Mouse (Mus musculus) A20 (cell line): ENCODE measurements at regions not wholly inside any gene's neighbourhood (a gene's known extent, or its start where the extent isn't known, plus 50 kb on each side); places are given as distances from the start of the nearest gene placed in this dataset.

Experiments used
- DNase-seq: peaks from one replicate; pipeline ENCODE4 v3.0.0-alpha.2; 2011; ENCODE audit warnings: low read depth, low spot score

DNA sequence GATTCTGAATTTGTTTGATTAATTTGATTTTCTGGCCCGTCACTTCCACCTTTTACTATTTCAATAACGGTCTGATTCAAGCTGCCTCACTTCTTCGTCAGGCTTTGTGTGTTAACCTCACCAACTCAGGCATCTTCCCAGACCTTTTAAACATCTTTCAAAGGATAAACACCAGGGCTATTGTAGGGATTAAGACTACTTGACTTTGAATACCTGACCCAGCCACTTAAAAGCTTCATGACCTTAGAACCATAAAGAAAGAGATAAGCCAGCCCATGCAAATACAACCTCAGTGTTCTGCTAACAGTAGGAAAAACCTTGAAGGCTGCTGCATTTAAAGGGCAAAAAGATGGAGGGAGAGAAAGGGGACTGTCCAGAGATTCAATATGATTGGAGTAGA lies 386.9 kb upstream of the Castor2 start:
- no peak for DNase-seq

DNA sequence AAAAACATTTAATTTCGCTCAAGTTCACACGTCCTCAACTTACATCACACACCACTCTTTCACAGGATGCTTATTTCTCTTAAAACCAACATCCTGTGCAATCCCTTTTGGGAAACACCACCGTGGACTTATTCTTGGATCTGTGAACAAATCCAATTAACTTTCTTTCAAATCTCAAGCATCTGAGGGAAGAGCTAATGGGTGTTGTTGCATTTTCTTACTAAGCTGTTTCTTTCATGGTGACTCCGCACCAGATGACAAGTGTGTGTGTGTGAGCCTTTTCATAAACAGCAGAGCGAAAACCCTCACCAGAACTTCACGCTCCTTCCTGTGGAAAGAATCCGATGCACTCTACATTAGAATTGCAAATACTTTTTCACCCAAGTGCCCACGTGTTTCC lies 390.6 kb upstream of the Castor2 start:
- DNase-seq: no peak

DNA sequence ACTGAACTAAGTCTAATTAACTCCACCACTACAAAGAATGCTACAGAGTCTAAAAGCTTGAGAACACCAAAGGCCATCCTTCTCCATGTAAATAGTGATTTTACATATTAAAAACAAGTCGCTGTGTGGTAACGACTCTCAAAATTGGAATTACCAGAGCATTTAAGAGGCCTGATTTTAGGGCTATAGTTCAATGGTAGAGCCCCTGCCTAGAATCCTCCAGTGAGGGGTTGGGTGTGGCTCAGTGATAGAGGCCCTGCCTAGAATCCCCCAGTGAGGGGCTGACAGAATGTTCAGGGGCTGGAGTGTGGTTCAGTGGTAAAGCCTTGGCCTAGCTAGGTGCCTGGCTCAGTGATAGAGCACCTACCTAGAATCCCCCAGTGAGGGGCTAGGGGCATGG lies 413.3 kb upstream of the Castor2 start:
- no peak for DNase-seq

DNA sequence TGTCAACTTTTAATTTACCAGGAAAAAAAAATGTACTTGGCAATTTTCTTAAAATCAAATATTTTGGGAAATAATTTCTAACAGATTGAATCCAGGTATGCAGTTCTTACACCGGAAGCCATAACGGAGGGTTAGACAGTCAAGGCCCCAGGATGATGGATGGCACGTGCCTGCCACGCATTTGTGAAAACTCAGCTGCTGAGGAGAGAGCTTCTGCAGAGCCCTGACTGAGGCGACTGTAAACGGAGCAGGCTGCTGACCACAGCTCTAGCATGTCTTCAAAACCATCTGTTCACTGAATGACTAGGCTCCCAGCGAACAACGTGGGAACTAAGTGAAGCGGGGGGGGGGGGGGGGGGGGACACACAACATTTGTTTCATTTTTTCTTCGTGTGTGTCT lies 416.5 kb upstream of the Castor2 start:
- no peak for DNase-seq

DNA sequence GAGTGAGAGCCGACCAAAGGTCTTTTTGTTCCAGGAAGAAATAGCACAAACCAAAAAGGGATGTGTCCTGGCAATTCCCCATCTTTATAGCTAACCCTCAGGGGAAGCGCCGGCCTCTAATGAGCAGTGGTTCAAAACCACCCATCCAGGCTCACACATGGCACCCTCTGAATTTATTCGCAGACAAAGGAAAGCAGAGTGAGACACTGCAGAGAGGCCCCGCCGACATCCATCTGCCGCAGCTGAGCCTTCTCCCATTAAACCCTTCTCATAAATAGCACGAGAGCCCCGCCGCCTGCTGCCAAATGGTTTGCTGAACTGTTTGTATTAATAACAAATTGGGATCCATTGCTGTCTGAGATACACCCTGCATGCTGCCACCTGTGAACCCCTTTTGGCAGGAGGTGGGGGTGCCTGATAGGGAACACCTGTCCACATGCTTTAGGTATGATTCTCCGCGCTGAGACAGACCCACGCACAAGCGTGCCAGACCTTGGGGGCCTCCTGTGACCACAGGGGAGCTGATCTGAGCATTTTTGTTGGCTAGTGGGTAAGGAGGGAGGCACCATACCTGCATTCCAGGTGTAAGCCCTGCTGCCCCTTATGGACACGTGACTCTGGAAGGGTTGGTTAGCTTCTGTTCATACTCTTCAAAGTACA lies 422.6 kb upstream of the Castor2 start:
- no peak for DNase-seq

DNA sequence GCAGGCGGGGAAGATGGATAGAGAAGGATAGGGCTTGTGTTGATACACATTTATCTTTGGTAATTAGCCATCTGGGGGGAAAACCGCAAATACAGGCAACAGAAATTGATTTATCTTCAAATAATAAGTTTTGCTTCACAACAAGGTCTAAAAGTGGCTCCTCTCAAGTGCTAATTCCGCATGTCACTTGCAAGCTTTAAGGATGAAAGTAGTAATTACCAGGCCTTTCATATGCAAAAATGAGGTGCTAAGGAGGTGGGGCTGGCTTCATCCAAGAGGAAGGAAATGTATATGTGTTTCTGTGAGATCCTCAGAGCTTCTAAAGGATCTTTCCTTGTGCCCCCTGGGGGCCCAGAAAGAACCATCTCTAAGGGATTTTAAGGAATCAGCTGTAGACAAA lies 423.9 kb upstream of the Castor2 start:
- no peak for DNase-seq

DNA sequence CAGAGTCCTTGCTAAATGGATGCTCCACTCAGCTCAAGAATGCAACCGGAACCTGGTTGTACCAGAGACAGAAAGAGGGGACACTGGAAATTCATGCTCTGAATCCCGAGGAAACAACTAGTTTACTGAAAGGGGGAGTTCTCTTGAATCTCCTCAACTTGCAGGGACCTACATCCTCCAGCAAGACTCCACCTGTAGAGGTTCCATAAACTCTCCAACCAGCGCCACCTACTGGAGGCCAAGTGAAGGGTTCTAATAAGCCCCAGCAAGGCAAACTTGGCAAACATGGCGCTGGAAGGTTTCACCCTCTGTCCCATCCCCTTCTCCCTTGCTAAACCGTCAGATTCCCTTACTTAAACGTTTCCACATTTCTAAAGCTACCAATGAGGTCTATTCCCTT lies 433.0 kb upstream of the Castor2 start:
- DNase-seq: no peak

DNA sequence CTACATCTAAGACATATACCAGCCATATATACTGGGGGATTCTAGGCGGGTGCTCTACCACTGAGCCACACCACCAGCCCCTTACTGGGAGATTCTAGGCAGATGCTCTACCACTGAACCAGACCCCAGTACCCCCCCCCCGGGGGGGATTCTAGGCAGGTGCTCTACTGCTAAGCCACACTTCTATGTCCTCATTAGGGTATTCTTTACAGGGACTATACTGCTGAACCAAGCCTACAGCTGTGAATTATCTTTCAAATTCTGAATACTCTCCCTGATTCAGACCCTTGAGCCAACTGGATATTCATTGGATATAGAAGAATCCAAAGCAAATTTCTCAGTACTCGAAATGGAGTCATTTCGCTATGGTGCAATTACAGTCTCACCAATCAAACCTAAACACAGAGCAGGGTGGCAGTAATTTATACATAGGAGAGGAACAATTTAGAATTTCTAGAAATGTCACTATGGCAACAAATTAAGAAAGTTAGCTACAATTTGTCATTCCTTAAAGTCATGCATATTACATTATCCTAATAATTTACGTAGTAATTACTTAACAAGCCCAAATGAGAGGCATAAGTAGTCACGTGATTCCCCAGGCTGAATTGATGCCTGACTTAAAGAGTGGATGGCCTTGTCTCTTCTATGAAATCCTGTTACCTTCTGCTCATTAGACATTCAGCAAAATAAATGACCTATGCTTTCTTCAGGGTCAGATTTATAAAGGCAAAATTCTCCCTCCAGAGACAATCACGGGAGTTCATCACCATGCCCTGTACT lies 436.8 kb upstream of the Castor2 start:
- DNase-seq: no peak

DNA sequence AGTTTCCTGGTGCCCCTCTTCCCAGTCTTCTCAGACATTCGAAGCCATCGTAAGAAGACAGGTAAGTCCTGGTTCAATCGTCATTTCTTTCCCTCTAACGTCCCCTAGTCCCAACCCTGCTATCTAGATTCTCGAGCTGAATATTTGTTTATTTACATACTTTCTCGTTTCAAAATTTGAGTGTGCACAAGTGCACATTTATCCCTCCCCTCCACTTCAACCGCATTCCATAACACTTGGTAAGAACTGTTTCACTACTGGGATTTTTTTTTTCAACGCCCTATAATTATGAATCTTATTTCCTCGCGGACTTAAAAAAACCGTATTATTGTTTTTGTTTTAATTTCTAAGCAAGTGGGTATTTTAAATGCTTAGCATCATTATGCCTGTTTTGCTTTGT lies 439.2 kb upstream of the Castor2 start:
- DNase-seq: no peak

DNA sequence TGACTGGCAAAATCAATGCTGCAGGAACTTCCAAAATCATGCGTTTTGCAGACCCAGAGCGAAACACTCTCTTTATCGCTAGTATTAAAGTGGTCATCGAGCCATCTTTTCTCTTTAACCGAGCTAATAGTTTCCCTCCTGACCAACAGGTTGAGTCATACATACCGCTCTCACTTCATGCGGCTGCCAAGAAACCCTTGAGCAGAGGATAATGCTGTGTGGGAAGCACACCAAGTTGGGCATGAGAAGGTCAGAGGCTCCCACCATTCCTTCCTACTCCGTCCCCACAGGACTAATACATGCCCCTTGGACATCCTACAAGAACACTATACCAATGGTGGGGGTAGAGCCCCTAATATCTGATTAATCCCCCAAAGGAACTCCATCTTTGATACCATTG lies 442.7 kb upstream of the Castor2 start:
- DNase-seq: no peak

DNA sequence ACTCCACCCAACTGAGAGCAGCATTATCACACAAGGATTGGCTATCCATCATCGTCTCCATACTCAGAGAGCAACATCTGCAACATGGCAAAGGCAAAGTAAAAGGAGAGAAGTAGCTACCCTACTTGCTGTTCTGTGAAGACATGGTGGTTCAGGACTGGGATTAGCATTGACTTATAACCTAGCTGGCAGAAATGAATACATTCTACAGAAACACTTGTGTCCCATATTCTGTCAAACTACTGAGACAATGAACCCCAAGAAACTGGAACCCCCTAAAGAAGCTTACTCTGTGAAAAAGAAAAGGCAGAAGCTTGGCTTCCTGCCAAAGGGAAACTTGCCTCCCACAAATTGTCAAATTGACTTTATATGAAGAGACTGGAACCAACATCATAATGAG lies 446.1 kb upstream of the Castor2 start:
- DNase-seq: no peak

DNA sequence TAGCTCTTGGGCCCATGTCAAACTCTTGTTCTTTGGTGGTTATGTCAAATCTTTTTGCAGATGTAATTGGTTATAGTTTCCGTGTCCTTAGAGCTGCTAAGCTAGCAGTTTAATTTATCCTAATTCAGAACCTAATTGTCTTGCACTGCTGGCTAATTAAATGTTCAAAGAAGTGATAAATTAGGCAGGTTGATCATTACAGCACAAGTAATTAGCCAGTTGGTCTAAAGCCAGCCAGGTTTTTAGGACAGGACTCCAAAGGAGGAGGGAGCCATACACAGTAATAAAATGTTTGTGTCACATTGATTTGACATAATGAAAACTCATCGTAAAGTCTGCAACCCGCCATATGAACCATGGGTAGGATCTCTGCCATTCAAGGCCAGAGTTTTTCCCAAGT lies 449.3 kb upstream of the Castor2 start:
- no peak for DNase-seq

DNA sequence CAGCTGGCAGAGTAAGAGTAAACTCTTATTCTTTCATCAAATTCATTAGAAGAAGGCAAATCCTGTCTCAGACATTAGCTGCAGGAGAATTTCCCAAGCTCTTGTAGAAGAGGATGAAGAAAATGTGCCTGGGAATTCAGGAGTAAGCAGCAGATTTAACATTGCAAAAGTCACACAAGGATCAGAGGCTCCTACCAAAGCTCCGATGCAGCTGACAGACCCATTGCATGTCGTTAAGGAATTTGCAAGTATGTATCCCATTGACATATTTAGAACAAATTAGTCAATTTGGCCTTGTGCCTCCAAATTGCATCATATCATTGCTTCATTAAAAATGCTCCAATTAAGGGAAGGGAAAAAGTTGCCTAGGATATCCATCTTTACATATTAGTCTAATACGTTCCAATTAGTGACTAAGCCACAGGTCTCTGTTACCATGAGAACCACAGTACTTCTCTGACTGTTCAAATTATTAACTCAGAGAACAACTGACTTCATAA lies 453.8 kb upstream of the Castor2 start:
- no peak for DNase-seq

DNA sequence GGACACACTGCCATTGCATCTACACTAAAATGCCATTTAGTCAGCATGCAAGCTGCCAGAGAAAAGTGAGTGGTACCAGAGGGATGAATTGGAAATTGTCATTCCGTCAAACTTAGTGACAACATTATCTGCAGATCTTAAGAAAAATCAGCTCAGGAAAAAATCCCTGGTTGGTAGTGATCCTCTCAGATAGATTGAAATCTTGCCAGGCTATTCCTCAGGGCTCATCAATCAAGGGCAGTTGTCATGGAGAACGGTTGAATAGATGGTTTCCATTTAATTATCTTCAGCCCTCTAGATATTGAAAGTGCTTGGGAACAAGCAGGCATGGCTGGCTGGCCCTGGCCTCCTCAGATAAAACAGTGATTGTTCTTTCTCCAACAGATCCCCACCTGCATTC lies 456.2 kb upstream of the Castor2 start:
- DNase-seq: no peak

DNA sequence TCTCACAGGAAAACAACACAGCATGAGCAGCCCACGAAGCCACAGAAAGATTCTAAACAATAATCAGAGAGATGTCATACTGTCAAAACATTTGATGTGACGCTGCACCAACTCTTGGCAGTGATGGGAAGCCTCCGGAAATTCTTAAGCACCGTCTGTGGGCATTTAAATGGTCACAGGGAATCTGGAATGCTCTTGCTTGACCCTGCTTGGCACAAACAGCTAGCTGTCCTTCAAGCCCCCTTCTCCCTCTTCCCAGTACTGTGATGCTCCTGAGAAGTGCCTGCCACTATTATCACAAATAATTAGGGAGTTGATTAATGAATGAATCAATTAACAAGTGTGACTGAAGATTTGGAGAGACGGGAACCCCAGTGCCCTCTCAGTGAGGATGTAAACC lies 465.0 kb upstream of the Castor2 start:
- DNase-seq: no peak

DNA sequence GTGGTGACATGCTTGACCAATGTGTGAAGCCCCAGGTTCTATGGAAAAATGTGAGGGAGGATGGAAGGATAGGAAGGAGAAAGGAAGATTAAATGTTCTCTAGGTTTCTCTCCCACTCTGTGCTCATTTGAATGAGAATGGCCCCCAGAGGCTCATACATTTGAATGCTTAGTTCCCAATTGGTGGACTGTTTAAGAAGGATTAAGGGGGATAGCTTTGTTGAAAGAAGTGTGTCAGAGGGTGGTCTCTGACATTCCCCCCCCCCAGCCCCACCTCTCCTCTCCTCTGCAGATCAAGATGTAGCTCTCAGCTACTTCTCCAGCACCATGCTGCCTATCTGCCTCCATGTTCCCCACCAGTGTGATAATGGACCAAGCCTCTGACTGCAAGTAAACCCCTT lies 467.7 kb upstream of the Castor2 start:
- no peak for DNase-seq

DNA sequence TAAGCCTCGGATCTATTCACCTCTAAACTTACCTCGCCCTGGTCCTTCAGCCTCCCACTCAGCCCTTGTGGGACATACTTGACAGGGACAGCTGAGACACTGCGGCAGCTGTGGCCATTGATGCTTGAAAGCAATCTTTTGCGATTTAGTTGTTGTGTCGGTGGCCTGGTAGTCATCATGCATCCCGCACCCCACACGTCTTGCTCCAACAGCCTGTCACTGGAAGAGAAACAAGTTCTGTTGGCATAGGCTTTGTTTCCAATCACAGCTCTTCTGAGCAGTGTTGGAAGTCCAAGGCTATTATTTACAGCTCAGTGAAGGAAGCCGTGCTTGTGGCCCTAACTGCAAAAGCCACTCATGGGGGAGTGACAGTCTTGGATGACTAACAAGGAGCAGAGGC lies 480.2 kb upstream of the Castor2 start:
- no peak for DNase-seq

DNA sequence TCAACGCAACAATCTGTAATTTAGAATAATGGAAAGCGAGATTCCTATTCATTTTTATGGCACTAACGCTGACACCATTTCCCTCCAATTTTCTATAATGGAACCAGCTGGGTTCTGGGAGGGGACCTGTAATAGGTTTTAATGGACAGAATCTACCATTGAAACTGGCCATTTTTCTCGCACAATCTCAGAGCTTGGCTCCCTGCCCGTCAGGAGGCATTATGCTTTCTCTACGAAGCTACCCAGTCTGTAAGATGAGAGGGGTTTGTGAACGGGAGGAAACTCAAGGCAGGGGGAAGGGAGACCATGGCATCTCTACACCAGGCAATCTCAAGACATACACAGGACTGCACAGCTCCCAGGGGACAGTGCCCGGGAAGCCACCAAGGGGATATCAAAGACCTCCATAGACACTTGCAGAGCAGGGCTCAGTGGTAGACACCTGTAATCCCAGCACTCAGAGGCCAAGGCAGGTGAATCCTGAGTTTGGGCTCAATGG lies 498.2 kb upstream of the Castor2 start:
- DNase-seq: no peak

DNA sequence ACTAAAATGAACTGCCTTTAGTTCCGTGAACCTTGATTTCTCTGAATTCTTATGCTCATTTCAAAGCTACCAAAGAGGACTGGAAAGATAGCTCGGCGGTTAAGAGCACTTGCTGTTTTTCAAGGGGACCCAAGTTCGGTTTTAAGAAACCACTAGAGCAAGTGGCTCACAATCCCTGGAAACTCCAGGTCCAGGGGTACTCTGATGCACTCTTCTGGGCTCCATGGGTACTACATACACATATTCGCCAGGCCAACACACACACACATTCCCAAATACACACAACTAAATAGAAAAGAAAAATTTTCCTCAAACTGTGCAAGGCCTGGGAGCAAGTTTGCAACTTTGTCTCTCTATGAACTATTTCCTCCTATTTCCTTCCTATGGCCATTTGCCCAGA lies 498.9 kb upstream of the Castor2 start:
- DNase-seq: no peak

DNA sequence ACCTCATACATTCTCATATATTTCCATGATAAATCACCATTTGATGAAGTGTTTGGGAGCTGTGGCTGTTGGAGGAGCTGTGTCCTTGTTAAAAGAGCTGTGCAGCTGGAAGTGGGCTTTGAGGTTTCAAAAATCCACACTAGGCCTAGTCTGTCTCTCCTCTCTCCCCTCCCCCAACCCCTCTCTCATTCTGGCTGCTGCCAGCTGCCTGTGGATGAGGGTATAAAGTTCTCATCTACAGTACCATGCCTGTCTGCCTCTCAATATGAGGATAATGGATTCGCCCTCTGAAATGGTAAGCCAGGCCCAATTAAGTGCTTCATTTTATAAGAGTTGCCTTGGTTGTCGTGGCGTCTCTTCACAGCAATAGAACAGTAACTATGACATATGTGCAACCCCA lies 501.4 kb upstream of the Castor2 start:
- no peak for DNase-seq

DNA sequence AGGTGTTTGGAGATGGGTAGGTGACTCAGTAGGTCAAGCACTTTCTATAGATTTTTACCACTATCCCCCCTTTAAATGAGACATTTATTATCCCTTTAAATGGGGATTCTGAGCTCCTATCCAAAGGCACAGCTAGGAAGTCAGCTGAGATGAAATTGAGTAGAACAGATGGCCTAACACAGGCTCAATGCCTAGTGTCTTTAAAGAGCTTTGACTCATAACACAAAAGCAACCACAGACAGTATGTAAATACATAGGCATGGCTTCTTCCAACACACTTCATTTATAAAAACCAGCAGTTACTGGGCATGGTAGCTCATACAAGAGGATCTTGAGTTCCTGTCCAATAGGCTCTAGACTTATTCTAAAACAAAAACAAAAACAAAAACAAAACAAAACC lies 513.0 kb upstream of the Castor2 start:
- no peak for DNase-seq

DNA sequence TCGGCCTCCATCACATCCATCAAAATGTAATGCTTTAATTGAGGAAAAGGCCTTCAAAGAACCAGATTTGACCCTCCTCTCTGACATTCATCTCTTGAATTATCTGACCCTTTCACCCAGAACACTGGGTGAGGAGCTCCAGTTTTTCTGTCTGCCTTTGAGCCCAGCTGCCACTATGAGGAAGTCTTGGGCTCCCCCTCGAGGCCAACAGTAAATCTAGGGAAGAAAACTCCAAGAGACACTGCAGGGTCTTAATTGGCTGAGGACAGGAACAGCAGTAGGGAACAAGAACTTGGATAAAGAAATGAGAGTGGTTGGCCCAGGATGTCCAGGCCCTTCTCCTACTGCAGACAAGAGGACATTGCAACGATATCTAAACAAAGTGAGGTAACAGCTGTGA lies 514.3 kb upstream of the Castor2 start:
- DNase-seq: no peak

DNA sequence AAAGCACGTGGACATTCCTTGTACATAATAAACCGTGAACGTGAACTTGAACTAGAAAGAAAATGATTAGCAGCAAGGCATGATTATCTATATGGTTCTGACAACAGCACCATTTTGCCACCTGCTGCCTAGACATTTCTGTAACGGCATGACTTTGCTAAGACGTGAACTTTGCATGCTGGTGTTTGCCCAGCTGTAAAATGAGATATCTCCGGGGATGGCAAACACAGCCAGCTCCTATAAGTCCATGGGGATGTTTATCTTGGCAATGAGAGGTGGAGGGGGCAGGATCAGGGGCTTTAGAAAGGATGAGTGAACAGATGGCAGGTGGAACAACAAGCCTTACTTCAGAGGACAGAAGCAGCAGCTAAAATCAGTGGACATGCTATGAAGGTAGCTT lies 522.9 kb upstream of the Castor2 start:
- no peak for DNase-seq
